Mouse (Mus musculus): ENCODE measurements around the gene Wwox.

Wwox gene

DNA sequence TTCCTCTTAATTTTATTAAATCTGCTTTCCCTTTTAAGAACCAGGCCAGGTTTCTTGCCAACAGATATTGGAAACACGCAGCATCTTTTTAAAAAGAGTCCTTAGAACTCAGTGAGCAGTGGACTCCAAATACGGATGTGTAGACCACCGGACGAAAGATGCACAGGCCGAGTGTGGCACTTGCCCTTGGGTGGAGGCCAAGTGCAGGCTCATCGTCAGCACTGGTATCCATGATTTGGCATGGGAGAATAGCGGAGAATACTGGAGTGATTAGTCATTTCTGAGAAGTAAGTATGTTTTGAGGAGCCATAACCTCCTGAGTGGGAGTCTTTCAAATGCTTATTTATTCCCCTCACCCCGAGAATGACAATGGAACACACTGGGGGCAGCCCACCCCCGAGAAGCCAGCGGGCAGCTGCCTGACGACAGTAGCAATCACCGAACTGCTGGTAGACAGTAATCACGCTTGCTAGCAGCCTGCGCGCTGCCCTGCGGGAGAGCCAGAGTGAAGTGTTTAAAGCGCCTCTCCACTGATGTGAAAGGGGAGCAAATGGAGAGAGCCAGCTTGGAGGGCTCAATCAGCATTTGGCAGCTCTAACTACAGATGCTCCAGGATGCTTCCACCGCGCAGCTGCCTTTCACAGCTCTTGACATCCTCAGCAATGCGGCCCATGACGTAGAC, 29.2 kb downstream of the Wwox start:
- DNase-seq (ENCODE audit: low read depth, low spot score): no peak

- no peak for DNase-seq (ENCODE audit: low read depth, low spot score)
Observed at GRCm38 (mm10) chr8:114469208-114469590, 29.7 kb downstream of the Wwox start.

DNA sequence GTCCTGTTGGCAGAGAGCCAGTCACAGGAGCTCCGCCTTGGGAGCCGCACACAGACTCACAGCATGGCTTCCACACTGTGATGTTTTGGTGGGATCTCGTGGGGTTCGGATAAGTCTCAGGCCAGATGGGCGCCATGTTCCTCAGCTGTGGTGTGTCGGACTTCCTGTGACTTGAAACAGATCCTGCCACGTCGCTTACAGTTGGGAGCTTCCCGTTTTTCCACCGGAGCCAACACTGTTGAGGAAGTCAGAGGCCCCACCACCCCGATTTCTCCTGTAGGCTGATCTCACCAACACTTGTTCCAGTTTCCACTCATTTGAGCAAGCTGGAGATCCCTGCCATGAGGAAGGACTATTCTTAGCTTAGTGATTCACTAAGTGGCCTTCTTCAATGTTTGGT, 34.1 kb downstream of the Wwox start:
- DNase-seq (ENCODE audit: low read depth, low spot score): no peak

DNA sequence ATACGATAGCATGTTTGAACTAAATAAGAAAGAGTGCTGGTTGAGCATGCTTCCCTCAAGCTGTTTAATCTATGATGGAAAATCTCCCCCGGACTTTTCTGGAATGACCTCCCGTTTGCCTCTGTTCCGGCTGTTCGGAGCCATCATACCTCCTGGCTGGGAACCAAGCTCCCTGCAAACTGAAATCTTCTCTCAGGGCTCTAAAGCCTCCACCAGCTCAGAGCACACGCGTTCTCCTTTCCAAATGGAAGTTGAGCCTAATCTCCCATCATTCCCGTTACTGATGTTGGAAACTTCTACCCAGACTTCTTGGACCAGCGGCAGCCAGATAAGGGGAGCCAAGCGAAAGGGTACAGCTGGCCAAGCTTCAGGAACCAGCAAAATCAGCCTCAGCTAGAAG, 37.5 kb downstream of the Wwox start:
- no peak for DNase-seq (ENCODE audit: low read depth, low spot score)

DNA sequence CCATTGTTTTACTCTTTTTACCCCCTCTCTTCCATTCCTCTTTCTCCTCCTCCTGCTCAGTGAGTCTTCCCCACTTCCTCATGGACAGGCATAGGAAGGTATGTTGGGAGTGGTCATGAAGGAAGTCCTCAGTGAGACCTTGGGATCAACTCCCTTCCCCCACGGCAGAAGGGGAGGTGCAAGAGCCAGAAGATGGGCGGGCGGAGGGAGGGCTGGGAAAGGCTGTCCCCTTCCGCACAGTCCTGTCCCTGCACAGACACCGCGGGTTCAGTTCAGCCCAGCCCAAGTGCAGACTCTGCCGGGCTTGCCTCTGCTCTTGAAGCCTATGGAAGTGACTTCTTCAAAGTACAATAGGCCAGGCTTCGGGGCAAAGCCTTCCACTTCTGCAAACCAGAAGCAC, 38.3 kb downstream of the Wwox start:
- DNase-seq (ENCODE audit: low read depth, low spot score): no peak

- DNase-seq (ENCODE audit: low read depth, low spot score): no peak
Observed at GRCm38 (mm10) chr8:114479749-114480148, 40.3 kb downstream of the Wwox start.

GRCm38 (mm10) chr8:114491662-114492160, 52.3 kb downstream of the Wwox start:
- no peak for DNase-seq (ENCODE audit: low read depth, low spot score)

DNA sequence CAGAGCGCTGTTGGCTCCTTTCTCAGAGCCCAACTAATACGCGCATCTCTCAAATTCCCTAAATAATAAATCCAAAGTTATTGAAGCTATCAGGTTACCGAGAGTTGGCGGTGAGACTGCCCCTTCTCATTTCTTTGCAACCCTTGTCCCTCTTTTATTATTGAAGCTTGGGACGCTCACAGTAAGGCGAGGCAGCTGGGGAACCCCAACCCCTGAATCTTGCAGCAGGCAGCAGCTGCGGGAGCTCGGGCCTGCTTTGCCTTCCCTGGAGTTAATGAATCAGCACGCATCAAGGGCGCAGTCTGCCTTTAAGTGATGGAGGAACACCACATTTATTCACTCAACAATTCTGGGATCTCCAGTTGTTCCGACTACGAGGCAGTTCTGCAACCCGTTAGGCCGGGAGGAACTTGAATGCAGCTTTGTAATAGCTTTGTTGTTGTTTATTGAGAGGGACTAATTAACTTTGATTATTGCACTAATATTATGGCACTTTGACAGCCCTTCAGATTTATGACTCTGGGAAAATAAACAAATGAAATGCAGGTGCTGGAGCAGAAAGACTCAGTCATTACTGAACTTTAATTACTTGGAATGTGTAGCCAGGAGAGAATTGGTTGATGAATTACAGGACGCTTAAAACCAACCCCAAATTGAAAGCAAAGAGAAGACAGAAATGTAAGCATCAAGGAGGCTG, 60.1 kb downstream of the Wwox start:
- DNase-seq (ENCODE audit: low read depth, low spot score): no peak

- DNase-seq (ENCODE audit: low read depth, low spot score): no peak
Observed at GRCm38 (mm10) chr8:114501906-114502305, 62.5 kb downstream of the Wwox start.

DNA sequence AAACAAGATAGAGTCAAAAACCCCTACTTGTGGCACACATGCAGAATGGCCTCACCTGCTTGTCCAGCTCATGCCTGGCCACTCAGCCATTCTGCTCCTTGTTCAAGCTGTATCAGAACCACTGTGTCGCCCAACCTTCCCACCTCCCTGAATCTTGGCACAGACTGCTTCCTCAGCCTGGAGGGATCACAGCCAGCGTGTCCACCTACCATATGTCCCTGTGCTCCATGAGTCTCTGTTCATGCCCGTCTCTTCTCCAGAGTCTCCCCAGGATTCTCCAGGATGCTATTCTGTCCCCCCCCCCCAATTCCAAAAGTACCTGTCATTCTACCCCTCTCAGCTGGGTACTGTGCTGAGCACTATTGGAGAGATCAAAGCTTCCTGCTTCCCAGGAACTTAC, 63.7 kb downstream of the Wwox start:
- no peak for DNase-seq (ENCODE audit: low read depth, low spot score)

GRCm38 (mm10) chr8:114504889-114505288, 65.4 kb downstream of the Wwox start:
- no peak for DNase-seq (ENCODE audit: low read depth, low spot score)

DNA sequence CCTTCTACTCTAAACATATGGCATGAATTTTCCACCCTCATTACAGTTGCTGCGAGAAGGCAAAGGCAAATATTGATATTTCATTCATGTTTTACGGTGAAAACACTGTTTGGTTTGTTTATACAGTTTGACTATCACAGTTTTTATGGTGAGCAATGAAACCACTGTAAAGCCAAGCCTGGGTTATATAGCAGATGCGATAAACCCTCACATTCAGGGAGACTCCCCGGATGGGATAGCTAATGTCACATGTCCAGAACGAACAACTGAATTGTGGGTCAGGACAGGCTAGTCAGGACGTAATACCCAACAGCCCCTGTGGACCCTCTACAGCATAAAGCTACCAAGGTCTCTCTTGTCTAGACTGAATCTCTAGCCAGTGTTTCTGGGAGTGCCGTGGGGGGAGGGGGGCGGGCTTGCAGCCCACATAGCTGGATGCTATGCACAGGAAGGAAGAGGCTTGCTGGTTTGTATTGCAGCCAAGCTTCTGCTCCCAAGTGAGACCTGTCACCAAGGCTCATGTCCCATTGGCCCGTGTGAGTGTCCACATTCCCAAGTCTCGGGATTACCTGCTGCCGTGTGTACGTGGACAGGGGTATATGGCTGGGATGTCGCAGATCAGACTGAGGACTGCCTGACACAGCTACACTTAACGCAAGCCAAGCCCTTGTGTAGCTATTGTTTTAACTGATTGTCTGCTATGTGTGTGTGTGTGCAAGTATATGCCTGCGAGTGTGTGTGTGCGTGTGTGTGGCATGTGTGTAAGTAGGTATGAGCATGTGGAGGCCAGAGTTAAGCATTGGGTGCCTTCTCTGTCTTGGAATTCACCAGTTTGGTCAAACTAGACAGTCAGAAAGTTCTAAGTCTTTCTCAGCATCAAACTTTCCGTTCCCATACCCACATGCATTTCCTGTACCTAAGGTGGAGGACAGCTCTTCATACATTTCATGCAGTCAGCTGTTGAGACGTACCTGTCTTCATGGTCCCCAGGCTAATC, 66.2 kb downstream of the Wwox start:
- DNase-seq (ENCODE audit: low read depth, low spot score): no peak

- no peak for DNase-seq (ENCODE audit: low read depth, low spot score)
Observed at GRCm38 (mm10) chr8:114507404-114507803, 67.9 kb downstream of the Wwox start.

- no peak for DNase-seq (ENCODE audit: low read depth, low spot score)
Observed at GRCm38 (mm10) chr8:114510226-114510625, 70.8 kb downstream of the Wwox start.

GRCm38 (mm10) chr8:114512075-114512935, 72.8 kb downstream of the Wwox start:
- no peak for DNase-seq (ENCODE audit: low read depth, low spot score)

DNA sequence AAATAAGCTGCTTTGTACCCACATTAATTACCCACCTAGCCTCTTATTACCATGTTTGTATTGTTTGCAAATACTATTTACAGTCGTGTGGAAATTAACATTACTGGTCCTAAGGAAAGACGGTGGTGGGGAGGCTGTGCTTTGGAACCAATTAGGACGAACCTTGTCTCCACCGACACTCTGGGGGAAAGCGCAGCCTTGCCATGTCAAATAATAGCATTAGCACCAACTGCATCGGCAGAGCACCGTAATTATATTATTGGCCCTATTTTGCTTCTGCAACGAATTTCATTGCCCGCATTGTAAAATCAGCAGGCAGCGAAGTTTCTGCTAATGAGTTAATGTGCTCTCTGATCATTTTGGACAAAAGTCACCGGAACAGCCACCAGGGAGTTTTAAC, 75.2 kb downstream of the Wwox start:
- no peak for DNase-seq (ENCODE audit: low read depth, low spot score)

DNA sequence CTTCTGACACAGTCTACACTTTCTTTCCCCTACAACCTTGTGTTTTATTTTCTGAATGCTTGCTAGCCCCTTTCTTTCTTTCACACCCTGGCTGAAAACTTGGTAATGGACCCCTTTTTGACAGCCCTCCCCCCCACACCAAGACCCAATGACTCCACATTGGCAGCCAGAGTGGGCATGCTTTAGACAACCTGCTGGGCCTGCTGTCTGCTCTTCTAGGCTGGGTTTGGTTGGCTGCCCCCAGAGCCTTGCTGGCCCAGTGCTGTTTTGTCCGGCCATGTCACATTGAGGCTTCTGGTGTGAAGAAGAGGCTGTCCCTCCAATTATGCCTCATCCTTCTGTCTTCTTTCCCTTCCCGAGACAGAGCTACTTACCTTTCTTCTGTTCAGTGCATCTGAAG, 83.6 kb downstream of the Wwox start:
- DNase-seq (ENCODE audit: low read depth, low spot score): no peak

- DNase-seq (ENCODE audit: low read depth, low spot score): no peak
Observed at GRCm38 (mm10) chr8:114526626-114527267, 87.3 kb downstream of the Wwox start.

DNA sequence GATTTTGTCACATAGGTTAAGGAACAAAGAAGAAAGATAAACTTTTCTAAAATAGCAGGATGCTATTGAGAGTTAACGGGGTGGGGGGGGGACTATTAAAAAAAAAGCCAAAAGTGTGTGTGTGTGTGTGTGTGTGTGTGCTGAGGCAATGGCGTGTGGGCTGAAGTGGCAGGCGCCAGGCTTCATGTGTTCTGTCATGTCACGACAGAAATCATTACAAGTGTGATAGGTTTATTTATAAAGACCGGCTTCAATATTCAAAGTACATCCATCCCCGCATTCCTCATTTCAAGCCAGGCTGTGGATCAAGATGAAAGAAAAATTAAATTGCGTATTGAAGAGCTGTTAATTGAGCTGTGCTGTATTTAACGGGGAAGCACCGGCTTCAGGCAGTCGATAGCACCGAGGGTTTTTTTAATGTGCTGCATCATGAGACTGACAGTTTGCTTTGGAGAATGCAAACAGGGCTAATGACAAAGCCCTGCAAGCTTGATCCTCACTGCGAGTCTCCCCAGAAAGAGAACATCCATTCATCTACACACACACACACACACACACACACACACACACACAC, 88.3 kb downstream of the Wwox start:
- no peak for DNase-seq (ENCODE audit: low read depth, low spot score)

- no peak for DNase-seq (ENCODE audit: low read depth, low spot score)
Observed at GRCm38 (mm10) chr8:114529581-114529980, 90.1 kb downstream of the Wwox start.

Data from embryo, embryonic 11.5 days (tissue).